Mouse (Mus musculus): ENCODE results near the gene Rasgrf1.

DNA sequence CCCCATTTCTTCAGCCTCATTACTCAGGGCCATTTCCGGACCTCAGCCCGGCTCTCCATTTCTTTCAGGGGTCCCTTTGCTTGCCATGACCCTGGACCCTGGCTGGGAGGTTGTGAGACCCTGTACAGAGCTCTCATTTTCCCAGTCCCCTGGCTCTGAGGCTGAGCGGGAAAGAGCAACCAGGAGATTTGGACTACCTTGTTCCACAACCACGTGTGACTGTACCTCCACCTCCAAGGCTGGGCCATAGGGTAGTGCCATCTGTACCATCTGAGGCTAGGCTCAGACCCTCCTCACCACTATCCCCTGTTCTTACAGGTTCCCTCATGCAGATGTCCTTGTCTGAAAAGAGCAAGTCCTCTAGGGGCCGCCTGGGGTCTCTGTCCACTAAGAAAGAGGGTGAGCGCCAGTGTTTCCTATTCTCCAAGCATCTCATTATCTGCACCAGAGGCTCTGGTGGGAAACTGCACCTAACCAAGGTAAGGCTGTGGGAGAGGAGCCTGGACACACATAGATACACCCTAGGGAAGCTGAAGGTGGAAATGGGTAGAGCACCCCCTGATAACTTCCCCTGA lies 66.7 kb downstream of the Rasgrf1 start:
- TF ChIP-seq POLR2A (IDR thresholded peaks at IDR 0.05; ENCODE audit: low read depth, low read length): no peak
- no peak for TF ChIP-seq CTCF (conservative IDR thresholded peaks at IDR 0.05; ENCODE audit: insufficient read depth, insufficient read length, low read depth, low read length)

Measured in kidney, adult 2 months (tissue).